Mouse (Mus musculus) stomach, postnatal 0 days (tissue): Measurements from ENCODE around the gene Dip2b. TPM values are rescaled to one million over a fixed set of nuclear protein-coding genes. Genes with fewer than 3 reads are reported as not detected.

Source experiments
- ATAC-seq: fragments of 200-750 bp; cut with Nextera tagmentation; 2 replicates; pipeline ENCODE4 v1.8.0; 2017; ENCODE audit not compliant: low FRiP score, low TSS enrichment
- DNase-seq: peaks from one replicate; pipeline ENCODE4 v3.0.0-alpha.2; 2016; ENCODE audit warnings: low spot score
- H3K27ac ChIP-seq: fragments of 300-500 bp; sonication (generic); replicated peaks from 2 replicates; pipeline ENCODE4 v1.5.1; 2014; ENCODE audit warnings: mild to moderate bottlenecking, control low read depth
- H3K27me3 ChIP-seq: fragments of 300-500 bp; sonication (generic); 2 replicates; pipeline ENCODE4 v1.6.1; 2014; ENCODE audit warnings: low read length; ENCODE audit not compliant: control insufficient read depth, insufficient read depth
- H3K36me3 ChIP-seq: fragments of 300-500 bp; sonication (generic); 2 replicates; pipeline ENCODE4 v1.6.1; 2014; ENCODE audit warnings: low read length, mixed read lengths; ENCODE audit not compliant: control insufficient read depth, insufficient read depth
- H3K4me1 ChIP-seq: fragments of 300-500 bp; sonication (generic); replicated peaks from 2 replicates; pipeline ENCODE4 v1.6.1; 2014; ENCODE audit warnings: antibody characterized with exemption; ENCODE audit not compliant: control insufficient read depth, insufficient read depth
- H3K4me2 ChIP-seq: fragments of 300-500 bp; sonication (generic); replicated peaks from 2 replicates; pipeline ENCODE4 v1.6.1; 2014; ENCODE audit warnings: low read depth, mild to moderate bottlenecking, control low read depth, moderate library complexity
- H3K4me3 ChIP-seq: fragments of 300-500 bp; sonication (generic); 2 replicates; pipeline ENCODE4 v1.5.1; 2014; ENCODE audit warnings: low read depth, low read length, control low read depth
- H3K9ac ChIP-seq: fragments of 300-500 bp; sonication (generic); 2 replicates; pipeline ENCODE4 v1.6.1; 2014; ENCODE audit warnings: mild to moderate bottlenecking, low read length, control low read depth, mixed read lengths
- H3K9me3 ChIP-seq: fragments of 300-500 bp; sonication (generic); 2 replicates; pipeline ENCODE4 v1.6.1; 2016; ENCODE audit warnings: low read length; ENCODE audit not compliant: control insufficient read depth
- CTCF ChIP-seq: IDR thresholded peaks from 2 replicates; pipeline ENCODE4 v1.5.1; 2016; ENCODE audit warnings: antibody characterized with exemption, low read depth, mild to moderate bottlenecking, moderate library complexity
- EP300 ChIP-seq: optimal IDR thresholded peaks from 2 replicates; pipeline ENCODE3; 2016; ENCODE audit warnings: antibody characterized with exemption
- WGBS: fragments of 180-500 bp; shearing (Covaris S2); extraction: QIAGEN DNeasy Blood & Tissue Kit; methylation state at CpG from one replicate; pipeline ENCODE4 v1.1.7; 2014; 5-methylcytosine and 5-hydroxymethylcytosine counted together
- polyA plus RNA-seq: library from polyadenylated mRNA; unstranded; fragments of >200 nt; fragmentation: Nextera tagmentation; extraction: Ambion mirVana; gene quantifications from 2 replicates; pipeline ENCODE4 v1.2.1, GENCODE M21; 2015

Dip2b gene
- polyA plus RNA-seq, 1 experiment from 2014 or later = 5.2 TPM

GRCm38 (mm10) chr15:100183510-100183909 lies 145.0 kb downstream of the Dip2b start:
- DNase-seq (peak; percentile 61), ATAC-seq (peak; percentile 89)
- Histone ChIP-seq H3K4me2 (no peak overlapping the region), H3K27ac (peak overlapping the region; percentile 63; the same call in 1 of the 2 replicates), H3K9me3 (no peaks in the 10 kb centered on the region), H3K9ac (no peak overlapping the region), H3K36me3 (peaks cover 15% of the 10 kb centered on the region; the same call in 1 of the 2 replicates), H3K4me1 (no peaks in the 10 kb centered on the region), H3K4me3 (no peak overlapping the region), H3K27me3 (no peaks in the 10 kb centered on the region)
- 75% methylated on average over 10 of the region's 10 CpGs for WGBS
- no peak for TF ChIP-seq CTCF
- TF ChIP-seq EP300 = no peak

GRCm38 (mm10) chr15:100184821-100185496 lies 146.5 kb downstream of the Dip2b start:
- no peak overlapping the region for H3K9ac ChIP-seq
- H3K4me3 ChIP-seq = no peak overlapping the region
- DNase-seq = peak; percentile 59
- TF ChIP-seq CTCF (peak; percentile 58), EP300 (no peak)
- H3K9me3 ChIP-seq = no peaks in the 10 kb centered on the region
- no peaks in the 10 kb centered on the region for H3K27me3 ChIP-seq
- H3K4me1 ChIP-seq = no peaks in the 10 kb centered on the region
- no peak overlapping the region for H3K4me2 ChIP-seq
- peaks cover 15% of the 10 kb centered on the region; the same call in 1 of the 2 replicates for H3K36me3 ChIP-seq
- WGBS = 75% methylated on average over 5 of the region's 5 CpGs
- peak overlapping the region; percentile 45; the same call in 1 of the 2 replicates for H3K27ac ChIP-seq
- ATAC-seq = peak; percentile 41

DNA sequence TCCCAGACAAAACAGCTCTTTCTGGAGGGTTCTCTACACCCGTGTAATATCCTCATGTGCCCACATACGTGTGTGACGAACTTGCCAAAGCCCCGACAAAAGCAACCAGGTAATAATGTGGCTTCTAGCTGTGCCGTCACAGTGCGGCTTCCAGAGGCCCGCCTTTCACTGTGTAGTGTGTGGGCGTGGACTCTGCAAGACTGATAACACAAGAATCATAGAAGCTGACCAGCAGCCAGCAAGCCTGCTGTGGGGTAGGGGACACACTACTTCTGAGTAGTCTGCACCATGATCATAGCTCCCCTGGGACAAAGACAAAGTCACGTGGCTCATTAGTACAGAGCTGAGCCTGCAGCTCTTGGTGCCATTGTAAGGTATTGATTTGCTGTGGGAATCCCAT lies 147.8 kb downstream of the Dip2b start:
- DNase-seq = peak; percentile 61
- no peaks in the 10 kb centered on the region for H3K4me1 ChIP-seq
- H3K36me3 ChIP-seq = peaks cover 11% of the 10 kb centered on the region; the same call in 1 of the 2 replicates
- no peak overlapping the region for H3K4me2 ChIP-seq
- H3K27ac ChIP-seq = 0 out of 2 replicates have a peak overlapping the region, but pooled peaks have one; percentile 24
- WGBS = 72% methylated on average over 9 of the region's 9 CpGs
- H3K27me3 ChIP-seq = no peaks in the 10 kb centered on the region
- no peak overlapping the region for H3K4me3 ChIP-seq
- peak; percentile 30; the same call in 1 of the 2 replicates for ATAC-seq
- H3K9ac ChIP-seq = no peak overlapping the region
- TF ChIP-seq EP300 = no peak
- no peak for TF ChIP-seq CTCF
- H3K9me3 ChIP-seq = no peaks in the 10 kb centered on the region

GRCm38 (mm10) chr15:100186882-100187672 lies 148.6 kb downstream of the Dip2b start:
- Histone ChIP-seq H3K36me3 (peaks cover 13% of the 10 kb centered on the region; the same call in 1 of the 2 replicates), H3K9ac (no peak overlapping the region), H3K4me3 (no peak overlapping the region), H3K27me3 (no peaks in the 10 kb centered on the region), H3K9me3 (no peaks in the 10 kb centered on the region), H3K4me1 (no peaks in the 10 kb centered on the region), H3K27ac (no peak overlapping the region), H3K4me2 (no peak overlapping the region)
- DNase-seq (no peak), ATAC-seq (no peak)
- WGBS = 85% methylated on average over 8 of the region's 8 CpGs
- TF ChIP-seq CTCF (no peak), EP300 (no peak)

GRCm38 (mm10) chr15:100188542-100188941 lies 150.1 kb downstream of the Dip2b start:
- Histone ChIP-seq H3K9me3 (no peaks in the 10 kb centered on the region), H3K36me3 (peaks cover 14% of the 10 kb centered on the region; the same call in 1 of the 2 replicates), H3K4me1 (no peaks in the 10 kb centered on the region), H3K4me2 (no peak overlapping the region), H3K9ac (no peak overlapping the region), H3K27me3 (no peaks in the 10 kb centered on the region), H3K4me3 (no peak overlapping the region), H3K27ac (0 out of 2 replicates have a peak overlapping the region, but pooled peaks have one; percentile 25)
- DNase-seq (peak; percentile 37), ATAC-seq (peak; percentile 30)
- TF ChIP-seq EP300 = no peak
- peak; percentile 63 for TF ChIP-seq CTCF
- 55% methylated on average over 5 of the region's 5 CpGs for WGBS
